ENCODE assay signal across 30 mouse cellular contexts in genomic region chr13:96945748-96946147, GRCm38 (mm10). TPM values are rescaled to one million over a fixed set of nuclear protein-coding genes. Genes with fewer than 3 reads are reported as not detected.
"Had no signal": no experiment of that assay in that cellular context is flagged by ENCODE, and none has a peak within 500 bp of the region (broad histone marks: within the 10 kb centered on the region; RNA-seq: fewer than 3 reads in every experiment).

No protein-coding gene starts in this region.

- H3K4me3 ChIP-seq: left cerebral cortex, adult 2 months; limb, embryonic 10.5 days; limb, embryonic 12.5 days; limb, embryonic 13.5 days; limb, embryonic 15.5 days; liver, embryonic 12.5 days; liver, embryonic 13.5 days; liver, embryonic 15.5 days; lung, embryonic 15.5 days; megakaryocyte, embryonic 14.5 days; midbrain, embryonic 10.5 days; midbrain, embryonic 12.5 days; midbrain, embryonic 13.5 days; midbrain, embryonic 15.5 days; myocyte had no signal

- H3K27me3 ChIP-seq: limb, embryonic 12.5 days; limb, embryonic 13.5 days; limb, embryonic 15.5 days; liver, embryonic 12.5 days; liver, embryonic 13.5 days; liver, embryonic 15.5 days; lung, embryonic 15.5 days; midbrain, embryonic 12.5 days; midbrain, embryonic 13.5 days; midbrain, embryonic 15.5 days had no signal

- H3K9me3 ChIP-seq: limb, embryonic 10.5 days; limb, embryonic 12.5 days; limb, embryonic 13.5 days; limb, embryonic 15.5 days; liver, embryonic 12.5 days; liver, embryonic 13.5 days; liver, embryonic 15.5 days; lung, embryonic 15.5 days; midbrain, embryonic 12.5 days; midbrain, embryonic 13.5 days; midbrain, embryonic 15.5 days had no signal

- H3K4me2 ChIP-seq: limb, embryonic 12.5 days; limb, embryonic 13.5 days; limb, embryonic 15.5 days; liver, embryonic 11.5 days; liver, embryonic 12.5 days; liver, embryonic 13.5 days; liver, embryonic 15.5 days; lung, embryonic 15.5 days; midbrain, embryonic 11.5 days; midbrain, embryonic 12.5 days; midbrain, embryonic 13.5 days; midbrain, embryonic 15.5 days had no signal

- H3K9ac ChIP-seq: limb, embryonic 12.5 days; limb, embryonic 13.5 days; limb, embryonic 15.5 days; liver, embryonic 12.5 days; liver, embryonic 13.5 days; liver, embryonic 14.5 days; liver, embryonic 15.5 days; liver, postnatal 0 days; lung, embryonic 15.5 days; midbrain, embryonic 12.5 days; midbrain, embryonic 13.5 days; midbrain, embryonic 15.5 days had no signal

- ATAC-seq: liver, embryonic 12.5 days; liver, postnatal 0 days; midbrain, embryonic 13.5 days; midbrain, embryonic 15.5 days; midbrain, embryonic 16.5 days had no signal

- H3K27ac ChIP-seq: left cerebral cortex, adult 2 months; limb, embryonic 10.5 days; limb, embryonic 12.5 days; limb, embryonic 13.5 days; limb, embryonic 15.5 days; liver, embryonic 12.5 days; liver, embryonic 13.5 days; liver, embryonic 14.5 days; liver, embryonic 15.5 days; lung, embryonic 15.5 days; macrophage; midbrain, embryonic 10.5 days; midbrain, embryonic 12.5 days; midbrain, embryonic 13.5 days; midbrain, embryonic 15.5 days had no signal

- H3K36me3 ChIP-seq: limb, embryonic 10.5 days; limb, embryonic 12.5 days; limb, embryonic 13.5 days; limb, embryonic 15.5 days; liver, embryonic 13.5 days; lung, embryonic 15.5 days; midbrain, embryonic 10.5 days; midbrain, embryonic 12.5 days; midbrain, embryonic 13.5 days; midbrain, embryonic 15.5 days had no signal

- H3K4me1 ChIP-seq: limb, embryonic 15.5 days; liver, embryonic 12.5 days; liver, embryonic 13.5 days; liver, embryonic 15.5 days; megakaryocyte, embryonic 14.5 days; midbrain, embryonic 10.5 days; midbrain, embryonic 12.5 days had no signal

- DNase-seq: layer of hippocampus, postnatal 36 days; left cerebral cortex, postnatal 4 days; liver; liver, embryonic 13.5 days; liver, postnatal 0 days; lung, adult 18-20 months; lung, adult 2 months; lung, postnatal 10 days; lung, postnatal 14 days; lung, postnatal 36 days; midbrain, embryonic 14.5 days had no signal

RNA-seq across cellular contexts. Expression of gene Gcnt4, which starts 21.3 kb away (rescaled TPM):
- polyA plus RNA-seq: macrophage had no signal
